Mouse (Mus musculus) heart, embryonic 10.5 days (tissue): ENCODE measurements around the gene Gm12166. TPM values are rescaled to one million over a fixed set of nuclear protein-coding genes. Genes with fewer than 3 reads are reported as not detected.
"Not testable (repeated sequence)": the region's sequence is repeated elsewhere in the genome, so short reads cannot be mapped to it uniquely, and the experiment has no call there.

Experiments
- DNase-seq: peaks from one replicate; pipeline ENCODE4 v3.0.0-alpha.2; 2017; ENCODE audit warnings: low spot score
- H3K27ac ChIP-seq: fragments of 300-500 bp; sonication (generic); 2 replicates; pipeline ENCODE4 v1.5.1; 2016; ENCODE audit warnings: mild to moderate bottlenecking
- H3K27me3 ChIP-seq: fragments of 300-500 bp; sonication (generic); 2 replicates; pipeline ENCODE4 v1.6.1; 2016; ENCODE audit warnings: mild to moderate bottlenecking; ENCODE audit not compliant: poor library complexity, insufficient read depth, severe bottlenecking
- H3K36me3 ChIP-seq: fragments of 300-500 bp; sonication (generic); 2 replicates; pipeline ENCODE4 v1.6.1; 2016; ENCODE audit warnings: mild to moderate bottlenecking, moderate library complexity
- H3K4me1 ChIP-seq: fragments of 300-500 bp; sonication (generic); 2 replicates; pipeline ENCODE4 v1.6.1; 2016; ENCODE audit warnings: mild to moderate bottlenecking
- H3K4me3 ChIP-seq: fragments of 300-500 bp; sonication (generic); 2 replicates; pipeline ENCODE4 v1.5.1; 2016; ENCODE audit warnings: mild to moderate bottlenecking, moderate library complexity
- H3K9me3 ChIP-seq: fragments of 300-500 bp; sonication (generic); 2 replicates; pipeline ENCODE4 v1.6.1; 2016; ENCODE audit warnings: mild to moderate bottlenecking, moderate library complexity
- WGBS: fragments of 180-500 bp; shearing (Covaris S2); methylation state at CpG from one replicate; pipeline ENCODE4 v1.1.7; 2016; 5-methylcytosine and 5-hydroxymethylcytosine counted together
- polyA plus RNA-seq: library from polyadenylated mRNA; unstranded; fragments of >200 nt; fragmentation: Nextera tagmentation; extraction: Ambion mirVana; gene quantifications from 2 replicates; pipeline ENCODE4 v1.2.1, GENCODE M21; 2016

The Gm12166 gene
- polyA plus RNA-seq, 1 experiment from 2014 or later: 4.5 TPM

DNA sequence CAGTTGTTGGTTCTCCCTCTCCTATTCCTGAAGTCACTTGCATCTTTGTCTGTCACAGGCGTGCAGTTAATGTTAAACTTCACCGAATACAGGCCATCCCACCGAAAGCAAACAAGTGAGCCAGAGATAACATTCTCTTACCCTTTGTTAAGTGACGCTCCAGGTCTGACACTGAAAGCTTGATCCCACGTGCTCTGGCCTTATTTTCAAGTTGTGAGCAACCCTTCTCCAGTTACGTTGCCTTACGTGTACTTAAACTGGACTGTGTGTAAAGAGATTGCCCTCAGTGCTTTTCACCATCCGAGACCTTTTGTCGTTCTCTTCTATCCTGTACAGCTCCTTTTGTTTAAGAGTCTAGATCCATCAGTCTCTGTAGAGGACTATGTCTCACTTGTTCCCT lies 5.9 kb upstream of the Gm12166 start:
- Histone ChIP-seq H3K9me3 (no peaks in the 10 kb centered on the region), H3K36me3 (peaks cover 20% of the 10 kb centered on the region), H3K4me1 (peaks cover 41% of the 10 kb centered on the region), H3K27ac (peak overlapping the region; percentile 94), H3K4me3 (peak overlapping the region; percentile 78), H3K27me3 (no peaks in the 10 kb centered on the region)
- 27% methylated on average over 9 of the region's 9 CpGs for WGBS
- no peak for DNase-seq

DNA sequence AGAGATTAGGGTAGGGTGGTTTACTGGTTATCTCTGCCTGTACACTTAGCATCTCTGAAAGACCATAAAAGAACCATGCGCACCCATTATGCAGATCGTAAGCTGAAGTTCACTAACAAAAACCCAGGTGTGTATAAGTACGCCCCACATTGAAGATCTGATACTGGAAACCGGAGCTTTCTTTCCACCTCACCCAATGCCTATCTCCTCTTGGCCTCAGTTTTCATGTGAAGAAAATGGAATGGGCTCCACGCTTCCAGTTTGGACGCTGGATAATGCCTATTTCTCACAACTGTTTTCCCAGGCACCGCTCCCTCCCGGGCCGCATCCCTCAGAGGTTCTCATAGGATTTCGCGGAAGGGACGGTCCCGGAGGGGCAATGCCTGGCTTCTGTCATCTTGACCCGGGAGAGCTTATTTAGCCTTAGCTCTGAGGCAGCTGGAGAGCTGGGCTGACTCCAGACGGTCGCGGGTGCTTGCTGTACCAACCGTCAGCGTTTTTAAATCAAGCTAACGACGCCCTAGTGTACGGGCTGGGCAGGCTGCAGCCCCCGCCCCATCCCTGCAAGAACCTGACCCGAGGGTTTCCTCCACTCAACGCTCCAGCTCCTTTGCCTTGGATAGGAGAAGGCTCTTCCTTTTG lies 4.8 kb upstream of the Gm12166 start:
- H3K9me3 ChIP-seq: no peaks in the 10 kb centered on the region
- H3K27me3 ChIP-seq: no peaks in the 10 kb centered on the region
- H3K4me1 ChIP-seq: peaks cover 30% of the 10 kb centered on the region
- H3K27ac ChIP-seq: peak overlapping the region; percentile 94
- DNase-seq: no peak
- under 1% methylated on average over 25 of the region's 25 CpGs for WGBS
- peaks cover 17% of the 10 kb centered on the region for H3K36me3 ChIP-seq
- H3K4me3 ChIP-seq: peak overlapping the region; percentile 78

DNA sequence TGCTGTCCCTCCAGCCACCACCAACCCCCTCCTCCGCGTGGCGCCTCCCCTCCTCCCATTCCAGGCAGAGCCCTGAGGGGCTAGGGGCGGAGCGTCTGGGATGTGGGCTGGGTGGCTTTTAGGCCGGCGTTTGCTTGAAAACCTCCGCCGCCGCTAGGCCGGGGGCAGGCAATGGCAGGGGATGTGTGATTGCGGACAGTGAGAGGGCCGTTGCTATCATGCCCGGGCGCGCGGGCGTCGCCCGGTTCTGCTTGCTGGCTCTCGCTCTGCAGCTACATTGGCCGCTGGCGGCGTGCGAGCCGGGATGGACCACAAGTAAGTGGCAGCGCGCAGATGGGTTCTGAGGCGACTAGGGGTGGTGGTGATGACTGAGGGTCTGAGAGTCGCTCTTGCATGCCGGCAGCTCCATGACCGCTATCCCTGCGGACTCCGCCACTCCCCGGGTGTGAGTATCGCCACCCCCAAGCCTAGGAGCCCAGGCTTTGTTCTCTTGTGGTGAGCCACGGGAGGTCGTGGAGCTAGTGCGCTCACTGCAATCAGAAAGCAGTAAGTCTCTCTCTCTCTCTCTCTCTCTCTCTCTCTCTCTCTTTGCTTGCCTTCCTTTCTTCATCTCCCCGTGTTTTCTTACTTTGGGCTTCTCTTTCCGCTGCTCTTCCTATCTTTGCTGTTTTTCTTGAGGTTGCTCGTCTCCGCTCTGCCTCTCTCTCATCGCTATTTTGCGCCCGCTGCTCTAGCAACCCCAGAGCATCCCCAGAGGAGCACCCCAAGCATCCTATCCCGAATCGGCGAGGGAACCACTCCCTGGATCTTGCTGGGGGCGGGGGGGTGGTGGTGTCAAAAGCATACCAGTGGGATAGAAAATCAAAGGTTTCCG lies 4.0 kb upstream of the Gm12166 start, which contains the start of gene Adam19:
Gene Adam19, plus strand, starts transcription at position 97 of the 874 bp plus-strand sequence.
- peaks cover 10% of the 10 kb centered on the region for H3K36me3 ChIP-seq
- H3K9me3 ChIP-seq: no peaks in the 10 kb centered on the region
- peak within 1 kb of the TSS; percentile 94 for H3K27ac ChIP-seq
- no peaks in the 10 kb centered on the region for H3K27me3 ChIP-seq
- H3K4me3 ChIP-seq: peak within 1 kb of the TSS; percentile 78
- under 1% methylated on average over 51 of the region's 51 CpGs for WGBS
- H3K4me1 ChIP-seq: peaks cover 28% of the 10 kb centered on the region
- peak; percentile 95 for DNase-seq

DNA sequence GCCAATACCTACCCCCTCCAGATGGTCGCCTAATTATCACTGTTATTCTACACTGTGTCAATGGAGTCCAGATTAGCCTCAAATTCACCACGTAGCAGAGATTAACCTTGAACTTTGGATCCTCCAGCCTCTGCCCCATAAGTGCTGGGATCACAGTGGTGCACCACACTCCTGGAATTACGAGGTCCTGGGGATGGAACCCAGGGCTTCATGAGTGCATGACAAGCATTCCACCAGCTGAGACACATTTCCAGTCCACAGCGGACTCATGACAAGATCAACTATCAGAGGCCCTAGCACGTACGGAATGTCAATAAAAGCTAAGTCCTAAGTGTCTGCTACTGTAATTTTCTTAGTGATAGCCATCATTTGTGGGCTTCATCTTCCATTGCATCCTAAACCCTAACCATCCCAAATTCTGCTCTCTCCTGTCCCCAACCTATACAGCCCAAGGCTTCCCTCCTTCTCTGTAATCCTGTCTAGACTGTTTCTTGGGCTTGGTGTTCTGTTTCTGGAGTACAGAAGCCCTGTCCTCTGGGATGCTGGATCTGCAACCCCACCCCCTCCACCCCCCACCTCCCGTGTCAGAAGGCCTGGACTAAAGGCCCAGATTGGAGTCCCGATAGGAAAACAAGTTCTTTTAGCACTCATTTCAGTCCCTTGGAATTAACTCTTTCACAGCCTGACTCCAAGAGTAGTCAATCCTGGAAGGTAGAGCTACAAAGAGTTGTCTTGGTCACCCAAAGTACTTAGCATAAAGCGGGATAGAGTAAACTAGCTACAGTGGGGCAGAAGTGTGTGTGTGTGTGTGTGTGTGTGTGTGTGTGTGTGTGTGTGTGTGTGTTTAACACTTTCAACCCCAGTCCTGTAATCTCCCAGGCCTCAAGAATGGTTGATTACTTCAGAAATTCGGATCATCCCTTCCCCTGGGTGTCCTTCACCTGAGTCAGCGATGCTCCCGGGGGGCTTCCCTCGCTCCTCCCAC lies 3.1 kb upstream of the Gm12166 start:
- Histone ChIP-seq H3K27me3 (no peaks in the 10 kb centered on the region), H3K36me3 (peaks cover under 1% of the 10 kb centered on the region; the same call in 1 of the 2 replicates), H3K4me3 (peak overlapping the region; percentile 78), H3K27ac (peak overlapping the region; percentile 94), H3K4me1 (peaks cover 21% of the 10 kb centered on the region), H3K9me3 (no peaks in the 10 kb centered on the region)
- 11% methylated on average over 13 of the region's 13 CpGs for WGBS
- no peak for DNase-seq

DNA sequence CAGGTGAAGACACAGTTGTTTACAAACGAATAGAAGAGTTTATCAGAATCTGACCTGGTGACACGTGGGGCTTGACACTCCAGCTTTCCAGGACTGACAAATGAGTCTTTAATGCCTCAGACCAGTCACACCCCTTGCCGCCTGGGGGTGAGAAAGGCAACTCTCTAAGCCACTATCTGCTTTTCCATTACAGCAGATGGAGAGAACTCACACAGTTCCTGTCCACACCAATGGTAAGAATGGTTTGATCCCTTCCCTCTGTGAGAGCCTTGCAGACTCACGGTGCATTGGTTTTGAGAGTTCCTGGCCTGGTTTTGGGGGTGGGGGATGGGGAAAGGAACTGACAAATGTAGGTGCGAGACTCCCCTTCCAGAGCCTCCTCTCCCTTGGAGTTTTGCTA lies 2.2 kb upstream of the Gm12166 start:
- no peak for DNase-seq
- H3K36me3 ChIP-seq: no peaks in the 10 kb centered on the region
- H3K27ac ChIP-seq: peak overlapping the region; percentile 94; the same call in 1 of the 2 replicates
- no peaks in the 10 kb centered on the region for H3K9me3 ChIP-seq
- peaks cover 21% of the 10 kb centered on the region for H3K4me1 ChIP-seq
- 12% methylated on average over 5 of the region's 5 CpGs for WGBS
- H3K27me3 ChIP-seq: no peaks in the 10 kb centered on the region
- no peak overlapping the region for H3K4me3 ChIP-seq

DNA sequence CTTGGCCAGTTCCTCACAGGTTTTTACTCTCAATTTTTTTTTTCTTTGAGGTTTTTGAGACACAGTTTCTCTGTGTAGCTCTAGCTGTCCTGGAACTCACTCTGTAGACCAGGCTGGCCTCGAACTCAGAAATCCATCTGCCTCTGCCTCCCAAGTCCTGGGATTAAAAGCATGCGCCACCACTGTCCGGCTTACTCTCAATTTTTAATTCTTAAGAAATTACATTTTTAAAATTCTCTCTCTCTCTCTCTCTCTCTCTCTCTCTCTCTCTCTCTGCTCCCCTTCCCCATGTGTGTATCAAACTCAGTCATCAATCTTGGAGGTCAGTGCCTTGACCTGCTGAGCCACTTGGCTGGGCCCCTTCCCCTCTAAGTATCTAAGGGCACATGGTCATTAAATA lies 1.3 kb upstream of the Gm12166 start:
- WGBS: 90% methylated on average over 3 of the region's 3 CpGs
- DNase-seq, H3K36me3 ChIP-seq, H3K27me3 ChIP-seq, H3K4me3 ChIP-seq, H3K9me3 ChIP-seq, H3K27ac ChIP-seq: not testable (repeated sequence)
- H3K4me1 ChIP-seq: peaks cover 21% of the 10 kb centered on the region

DNA sequence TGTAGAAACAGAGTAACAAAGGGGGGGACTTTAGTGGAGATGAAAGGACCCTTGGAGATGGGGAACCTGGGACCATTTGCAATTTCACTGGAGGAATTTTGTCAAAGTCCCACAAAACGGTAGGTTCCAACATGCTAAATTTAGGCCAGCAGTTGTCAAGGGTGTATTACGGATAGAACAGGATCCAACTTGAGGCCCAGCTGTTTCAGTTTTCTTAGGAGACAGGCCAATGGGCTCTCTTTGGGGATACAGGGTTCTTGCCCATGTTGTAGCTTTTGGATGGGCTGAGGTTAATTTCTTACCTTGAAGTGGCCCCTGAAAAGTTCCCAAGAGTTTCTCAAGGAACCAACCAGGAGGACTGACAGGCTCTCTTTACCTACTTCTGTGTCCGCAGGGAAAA lies 4.9 kb downstream of the Gm12166 start:
- H3K9me3 ChIP-seq: no peaks in the 10 kb centered on the region
- no peak for DNase-seq
- H3K36me3 ChIP-seq: no peaks in the 10 kb centered on the region
- H3K4me1 ChIP-seq: no peaks in the 10 kb centered on the region
- WGBS: 83% methylated on average over 3 of the region's 3 CpGs
- H3K27ac ChIP-seq: no peak overlapping the region
- H3K4me3 ChIP-seq: no peak overlapping the region
- no peaks in the 10 kb centered on the region for H3K27me3 ChIP-seq

DNA sequence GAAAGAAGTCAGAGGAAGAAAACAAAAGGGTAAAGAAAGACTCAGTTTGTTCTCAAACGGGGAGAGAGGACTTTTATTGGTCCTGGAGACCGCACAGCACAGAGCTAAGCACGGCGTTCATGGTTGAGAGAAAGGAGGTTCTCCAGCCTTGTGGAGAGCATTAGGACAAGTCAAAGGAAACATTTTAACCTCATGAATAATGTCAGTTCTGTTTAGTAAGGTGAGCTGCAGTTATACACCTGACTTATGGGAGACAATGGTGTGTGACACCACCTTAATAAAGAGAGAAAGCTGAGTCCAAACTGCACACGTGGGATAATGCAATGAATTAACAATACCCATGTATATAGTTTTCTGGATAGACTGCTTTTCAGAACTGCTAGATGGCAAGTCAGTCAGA lies 7.3 kb downstream of the Gm12166 start:
- no peaks in the 10 kb centered on the region for H3K36me3 ChIP-seq
- 89% methylated on average over 5 of the region's 5 CpGs for WGBS
- DNase-seq: no peak
- H3K4me3 ChIP-seq: no peak overlapping the region
- H3K27me3 ChIP-seq: no peaks in the 10 kb centered on the region
- no peaks in the 10 kb centered on the region for H3K9me3 ChIP-seq
- peaks cover 6% of the 10 kb centered on the region; the same call in 1 of the 2 replicates for H3K4me1 ChIP-seq
- H3K27ac ChIP-seq: no peak overlapping the region

DNA sequence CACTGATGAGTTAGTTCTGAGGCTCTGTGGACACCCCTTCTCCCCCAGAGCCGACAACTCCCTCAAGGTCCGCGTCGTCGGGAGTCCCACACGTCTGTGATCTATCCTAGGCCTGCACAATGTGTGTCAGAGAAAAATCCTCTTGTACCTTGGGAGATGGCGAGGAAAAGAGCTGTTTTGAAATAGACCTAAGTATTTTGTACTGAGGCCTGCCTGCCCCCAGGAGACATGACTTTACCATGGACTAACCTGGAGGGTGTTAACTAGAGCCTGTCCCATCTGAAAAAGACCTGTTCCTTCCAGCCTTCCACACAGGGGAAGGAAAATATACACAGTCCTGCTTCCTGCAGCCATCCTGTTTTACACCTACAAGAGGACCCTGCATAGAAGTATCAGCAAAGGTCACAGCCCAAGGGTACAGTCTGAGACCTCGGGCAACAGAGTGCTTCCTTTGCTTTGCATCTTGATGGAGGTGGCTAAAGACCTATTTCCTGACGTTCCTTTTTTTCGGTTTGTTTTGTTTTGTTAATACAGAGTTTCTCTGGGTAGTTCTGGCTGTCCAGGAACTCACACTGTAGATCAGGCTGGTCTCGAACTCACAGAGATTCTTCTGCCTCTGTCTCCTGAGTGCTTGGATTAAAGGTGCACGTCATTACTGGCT lies 10.4 kb downstream of the Gm12166 start:
- no peaks in the 10 kb centered on the region for H3K36me3 ChIP-seq
- H3K27me3 ChIP-seq: no peaks in the 10 kb centered on the region
- peak overlapping the region; percentile 56; the same call in 1 of the 2 replicates for H3K27ac ChIP-seq
- peaks cover 10% of the 10 kb centered on the region; the same call in 1 of the 2 replicates for H3K4me1 ChIP-seq
- H3K4me3 ChIP-seq: no peak overlapping the region
- no peaks in the 10 kb centered on the region for H3K9me3 ChIP-seq
- no peak for DNase-seq
- WGBS: 68% methylated on average over 12 of the region's 12 CpGs

DNA sequence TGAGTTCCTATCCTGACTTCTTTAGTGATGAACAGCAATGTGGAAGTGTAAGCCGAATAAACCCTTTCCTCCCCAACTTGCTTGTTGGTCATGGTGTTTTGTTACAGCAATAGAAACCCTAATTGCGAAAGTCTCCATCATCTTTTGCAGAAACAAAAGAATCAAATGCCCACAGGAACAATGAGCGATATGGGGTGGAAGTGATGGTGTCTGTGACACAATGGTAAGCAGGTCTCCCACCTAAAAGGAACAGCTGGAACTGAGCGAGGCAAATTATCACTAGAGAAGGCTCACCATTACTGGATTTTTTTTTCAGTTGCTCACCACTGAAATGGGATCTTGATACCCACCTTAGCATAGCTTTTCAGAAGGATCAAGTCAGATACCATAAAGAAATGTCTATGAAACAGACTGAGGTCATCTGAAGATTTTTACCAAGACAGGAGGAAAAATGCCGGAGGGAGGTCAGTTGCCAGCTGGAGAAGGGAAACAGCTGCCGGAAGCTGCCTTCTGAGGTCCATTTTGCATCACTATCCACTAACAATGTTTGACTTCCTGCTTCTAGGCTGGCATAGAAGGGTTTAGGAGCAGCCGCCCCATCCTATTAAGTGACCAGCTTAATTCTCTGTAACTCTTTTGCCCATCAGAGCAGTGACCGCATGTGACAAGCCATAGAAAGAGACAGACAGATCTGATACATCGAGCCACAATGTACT lies 11.1 kb downstream of the Gm12166 start:
- H3K4me3 ChIP-seq: no peak overlapping the region
- peaks cover 10% of the 10 kb centered on the region; the same call in 1 of the 2 replicates for H3K4me1 ChIP-seq
- DNase-seq: no peak
- no peaks in the 10 kb centered on the region for H3K36me3 ChIP-seq
- 78% methylated on average over 9 of the region's 9 CpGs for WGBS
- H3K27me3 ChIP-seq: no peaks in the 10 kb centered on the region
- no peaks in the 10 kb centered on the region for H3K9me3 ChIP-seq
- no peak overlapping the region for H3K27ac ChIP-seq

DNA sequence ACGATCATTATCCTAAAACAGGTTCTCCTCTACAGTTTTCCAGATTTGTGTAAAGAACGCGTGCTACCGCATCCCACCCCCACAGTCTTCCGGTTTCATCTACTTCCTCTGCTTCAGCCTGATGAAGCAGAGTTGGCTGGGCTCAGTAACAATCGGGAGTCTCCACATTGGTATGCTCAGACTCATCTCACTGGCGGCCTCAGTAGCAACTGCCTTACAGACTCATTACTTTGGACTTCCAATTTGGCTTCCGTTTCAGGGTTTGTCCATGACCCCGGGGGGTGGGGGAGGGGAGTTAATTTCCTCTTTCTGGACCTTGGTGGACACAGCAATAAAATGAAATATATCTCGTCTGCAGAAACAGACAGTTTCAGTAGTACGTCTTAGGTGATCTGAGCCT lies 12.8 kb downstream of the Gm12166 start:
- Histone ChIP-seq H3K27ac (no peak overlapping the region), H3K4me1 (peaks cover 10% of the 10 kb centered on the region; the same call in 1 of the 2 replicates), H3K4me3 (no peak overlapping the region), H3K27me3 (no peaks in the 10 kb centered on the region), H3K36me3 (no peaks in the 10 kb centered on the region), H3K9me3 (no peaks in the 10 kb centered on the region)
- WGBS: 63% methylated on average over 11 of the region's 11 CpGs
- no peak for DNase-seq
